7 mouse cellular contexts compared by ENCODE assay signal in genomic region chr5:109866337-109867126, GRCm38 (mm10). TPM values are rescaled to one million over a fixed set of nuclear protein-coding genes. Genes with fewer than 3 reads are reported as not detected.
DNase-seq lines count a peak whose midpoint lies in the region; ATAC-seq lines count a peak whose summit lies in the region.

No protein-coding gene starts in this region.

- H3K9me3 ChIP-seq in intestine, embryonic 15.5 days = no peaks in the 10 kb centered on the region
- no peaks in the 10 kb centered on the region for H3K9me3 ChIP-seq in midbrain, embryonic 10.5 days (replicated peaks)

- peak; percentile 100 for ATAC-seq in intestine, embryonic 15.5 days

- H3K4me2 ChIP-seq in intestine, embryonic 15.5 days (replicated peaks) = peak overlapping the region; percentile 68

- peak; percentile 93 for DNase-seq in adrenal gland, adult 2 months
- peak; percentile 79 for DNase-seq in embryo, embryonic 11.5 days (ENCODE audit: low read depth, low spot score)
- peak; percentile 73 to 81 for DNase-seq in gastrocnemius, postnatal 36 days
- DNase-seq in left cerebral cortex, postnatal 25 days (ENCODE audit: low spot score in 2 of 2) = peak; percentile 85 to 93
- peak; percentile 87 for DNase-seq in midbrain, embryonic 10.5 days (ENCODE audit: low spot score)
- DNase-seq in right cerebral cortex, postnatal 4 days = peak; percentile 64

- no peaks in the 10 kb centered on the region for H3K36me3 ChIP-seq in intestine, embryonic 15.5 days
- 0 out of 2 replicates have a peak, but pooled peaks cover 9% of the 10 kb centered on the region for H3K36me3 ChIP-seq in midbrain, embryonic 10.5 days

- peak overlapping the region; percentile 36 for H3K9ac ChIP-seq in intestine, embryonic 15.5 days

- H3K4me3 ChIP-seq in intestine, embryonic 15.5 days (replicated peaks) = peak overlapping the region; percentile 56
- peak overlapping the region; percentile 73 for H3K4me3 ChIP-seq in midbrain, embryonic 10.5 days

- intact Hi-C loops in gastrocnemius, postnatal 36 days (cut with DNase I) = no loop called here
- intact Hi-C loops in left cerebral cortex, postnatal 25 days (cut with DNase I) = loop anchor here (10.0 kb wide), 1 partner anchor 128 kb away; the partner anchor contains the start of gene Zfp932

- H3K27ac ChIP-seq in intestine, embryonic 15.5 days = no peak overlapping the region
- H3K27ac ChIP-seq in midbrain, embryonic 10.5 days (replicated peaks) = peak overlapping the region; percentile 83

- 2% methylated on average over 22 of the region's 22 CpGs for WGBS in intestine, embryonic 15.5 days
- under 1% methylated on average over 22 of the region's 22 CpGs for WGBS in midbrain, embryonic 10.5 days

- no peaks in the 10 kb centered on the region for H3K27me3 ChIP-seq in intestine, embryonic 15.5 days (replicated peaks)
- no peaks in the 10 kb centered on the region for H3K27me3 ChIP-seq in midbrain, embryonic 10.5 days (ENCODE audit: low read depth, poor library complexity, severe bottlenecking)

- H3K4me1 ChIP-seq in intestine, embryonic 15.5 days (replicated peaks) = peaks cover 4% of the 10 kb centered on the region; the same call in 1 of the 2 replicates
- peaks cover 15% of the 10 kb centered on the region for H3K4me1 ChIP-seq in midbrain, embryonic 10.5 days

RNA-seq across cellular contexts. Expression of gene Gm15446, which starts 56.7 kb away (rescaled TPM):
- total RNA-seq in adrenal gland, adult 2 months (2021) = 10 to 100 TPM in 1 of 2 experiments, 1 to 10 TPM in 1; 8.7 to 12.2 TPM
- 0.47 and 0.68 TPM in 2 replicates for polyA plus RNA-seq in adrenal gland, adult 2 months (2012; rRNA removed)
- 1 to 10 TPM; 4.1 to 9.0 TPM for total RNA-seq in gastrocnemius, postnatal 36 days (2021)
- polyA plus RNA-seq in intestine, embryonic 15.5 days (2015; fragmentation: Nextera tagmentation; extraction: Ambion mirVana) = 0.44 and 0.60 TPM in 2 replicates
- 10 to 100 TPM; 31.5 to 37.3 TPM for total RNA-seq in left cerebral cortex, postnatal 25 days (2021)
- polyA plus RNA-seq in midbrain, embryonic 10.5 days (2016; fragmentation: Nextera tagmentation; extraction: Ambion mirVana) = 0.73 and 0.91 TPM in 2 replicates
